Mouse (Mus musculus): Measurements from ENCODE around the gene S100a3. TPM values are rescaled to one million over a fixed set of nuclear protein-coding genes. Genes with fewer than 3 reads are reported as not detected.

Gene S100a3
- polyA plus RNA-seq, 1 experiment from 2014 or later: 0.32 TPM

- Histone ChIP-seq H3K4me2 (ENCODE audit: low read length) (no peak overlapping the region), H3K9ac (ENCODE audit: low read length) (no peak overlapping the region), H3K27me3 (ENCODE audit: control insufficient read depth, insufficient read depth, low read length) (no peaks in the 10 kb centered on the region), H3K36me3 (ENCODE audit: control insufficient read depth, insufficient read depth, low read length) (no peaks in the 10 kb centered on the region), H3K27ac (replicated peaks in 1 of 2; ENCODE audit: control insufficient read depth in 1 of 2, insufficient read depth in 1 of 2, low read depth in 2 of 2, low read length in 2 of 2) (no peak overlapping the region), H3K4me3 (ENCODE audit: control insufficient read depth in 1 of 2, insufficient read depth in 1 of 2, low read depth in 1 of 2, low read length in 2 of 2) (no peak overlapping the region), H3K9me3 (ENCODE audit: control insufficient read depth, low read length) (no peaks in the 10 kb centered on the region), H3K4me1 (ENCODE audit: control insufficient read depth in 2 of 2, insufficient read depth in 2 of 2, low read length in 2 of 2) (peaks cover 5 to 9% of the 10 kb centered on the region in 2 experiments)
- no peak for ATAC-seq (ENCODE audit: insufficient number of reproducible peaks, insufficient read depth, low FRiP score, low read depth)
- WGBS: 32% methylated on average over 5 of the region's 5 CpGs
These were observed 25.2 kb downstream of the S100a3 start for GRCm38 (mm10) chr3:90585595-90585994.

GRCm38 (mm10) chr3:90586016-90586643 is 25.8 kb downstream of the S100a3 start:
- ATAC-seq (ENCODE audit: insufficient number of reproducible peaks, insufficient read depth, low FRiP score, low read depth): no peak
- Histone ChIP-seq H3K36me3 (ENCODE audit: control insufficient read depth, insufficient read depth, low read length) (no peaks in the 10 kb centered on the region), H3K9me3 (ENCODE audit: control insufficient read depth, low read length) (no peaks in the 10 kb centered on the region), H3K27ac (replicated peaks in 1 of 2; ENCODE audit: control insufficient read depth in 1 of 2, insufficient read depth in 1 of 2, low read depth in 2 of 2, low read length in 2 of 2) (0 out of 4 replicates have a peak overlapping the region, but pooled peaks of 1 of the 2 experiments have one; percentile 14), H3K9ac (ENCODE audit: low read length) (no peak overlapping the region), H3K27me3 (ENCODE audit: control insufficient read depth, insufficient read depth, low read length) (no peaks in the 10 kb centered on the region), H3K4me3 (ENCODE audit: control insufficient read depth in 1 of 2, insufficient read depth in 1 of 2, low read depth in 1 of 2, low read length in 2 of 2) (no peak overlapping the region), H3K4me1 (ENCODE audit: control insufficient read depth in 2 of 2, insufficient read depth in 2 of 2, low read length in 2 of 2) (peaks cover 5 to 9% of the 10 kb centered on the region in 2 experiments), H3K4me2 (ENCODE audit: low read length) (no peak overlapping the region)
- 80% methylated on average over 15 of the region's 15 CpGs for whole genome bisulfite sequencing

- H3K4me2 ChIP-seq (ENCODE audit: low read length): no peak overlapping the region
- no peaks in the 10 kb centered on the region for H3K27me3 ChIP-seq (ENCODE audit: control insufficient read depth, insufficient read depth, low read length)
- H3K36me3 ChIP-seq (ENCODE audit: control insufficient read depth, insufficient read depth, low read length): no peaks in the 10 kb centered on the region
- H3K9ac ChIP-seq (ENCODE audit: low read length): no peak overlapping the region
- 45% methylated on average over 10 of the region's 10 CpGs for WGBS
- 0 out of 2 replicates have a peak, but pooled peaks have one; percentile 32 for ATAC-seq (ENCODE audit: insufficient number of reproducible peaks, insufficient read depth, low FRiP score, low read depth)
- 0 out of 4 replicates have a peak overlapping the region, but pooled peaks of 1 of the 2 experiments have one; percentile 14 for H3K27ac ChIP-seq (replicated peaks in 1 of 2; ENCODE audit: control insufficient read depth in 1 of 2, insufficient read depth in 1 of 2, low read depth in 2 of 2, low read length in 2 of 2)
- H3K4me3 ChIP-seq (ENCODE audit: control insufficient read depth in 1 of 2, insufficient read depth in 1 of 2, low read depth in 1 of 2, low read length in 2 of 2): no peak overlapping the region
- H3K9me3 ChIP-seq (ENCODE audit: control insufficient read depth, low read length): no peaks in the 10 kb centered on the region
- H3K4me1 ChIP-seq (ENCODE audit: control insufficient read depth in 2 of 2, insufficient read depth in 2 of 2, low read length in 2 of 2): peaks cover 5 to 9% of the 10 kb centered on the region in 2 experiments
These were observed 26.5 kb downstream of the S100a3 start for GRCm38 (mm10) chr3:90586906-90587305.

GRCm38 (mm10) chr3:90587361-90588101 is 27.2 kb downstream of the S100a3 start:
- 0 out of 4 replicates have a peak overlapping the region, but pooled peaks of 1 of the 2 experiments have one; percentile 4 for H3K27ac ChIP-seq (replicated peaks in 1 of 2; ENCODE audit: control insufficient read depth in 1 of 2, insufficient read depth in 1 of 2, low read depth in 2 of 2, low read length in 2 of 2)
- 78% methylated on average over 14 of the region's 14 CpGs for WGBS
- ATAC-seq (ENCODE audit: insufficient number of reproducible peaks, insufficient read depth, low FRiP score, low read depth): no peak; the same call in 1 of the 2 replicates

GRCm38 (mm10) chr3:90589390-90589789 is 29.0 kb downstream of the S100a3 start:
- WGBS: 69% methylated on average over 6 of the region's 6 CpGs

More at GRCm38 (mm10) chr3:90587361-90588101, 27.2 kb downstream of the S100a3 start:
- Histone ChIP-seq H3K4me3 (ENCODE audit: control insufficient read depth in 1 of 2, insufficient read depth in 1 of 2, low read depth in 1 of 2, low read length in 2 of 2) (no peak overlapping the region), H3K4me2 (ENCODE audit: low read length) (no peak overlapping the region), H3K9ac (ENCODE audit: low read length) (no peak overlapping the region), H3K36me3 (ENCODE audit: control insufficient read depth, insufficient read depth, low read length) (no peaks in the 10 kb centered on the region), H3K9me3 (ENCODE audit: control insufficient read depth, low read length) (no peaks in the 10 kb centered on the region), H3K27me3 (ENCODE audit: control insufficient read depth, insufficient read depth, low read length) (no peaks in the 10 kb centered on the region), H3K4me1 (ENCODE audit: control insufficient read depth in 2 of 2, insufficient read depth in 2 of 2, low read length in 2 of 2) (peaks cover 5 to 9% of the 10 kb centered on the region in 2 experiments)

GRCm38 (mm10) chr3:90589947-90590346 is 29.6 kb downstream of the S100a3 start, which contains the start of gene S100a2:
Gene S100a2 (plus strand): TSS chr3:90590247.
- Histone ChIP-seq H3K27me3 (ENCODE audit: control insufficient read depth, insufficient read depth, low read length) (no peaks in the 10 kb centered on the region), H3K27ac (replicated peaks in 1 of 2; ENCODE audit: control insufficient read depth in 1 of 2, insufficient read depth in 1 of 2, low read depth in 2 of 2, low read length in 2 of 2) (no peak within 1 kb of the TSS), H3K9me3 (ENCODE audit: control insufficient read depth, low read length) (no peaks in the 10 kb centered on the region), H3K4me2 (ENCODE audit: low read length) (no peak within 1 kb of the TSS), H3K36me3 (ENCODE audit: control insufficient read depth, insufficient read depth, low read length) (no peaks in the 10 kb centered on the region), H3K4me1 (ENCODE audit: control insufficient read depth in 2 of 2, insufficient read depth in 2 of 2, low read length in 2 of 2) (peaks cover 0 to 5% of the 10 kb centered on the region in 2 experiments; a peak in 2 of 4 replicates), H3K4me3 (ENCODE audit: control insufficient read depth in 1 of 2, insufficient read depth in 1 of 2, low read depth in 1 of 2, low read length in 2 of 2) (no peak within 1 kb of the TSS), H3K9ac (ENCODE audit: low read length) (no peak within 1 kb of the TSS)
- ATAC-seq (ENCODE audit: insufficient number of reproducible peaks, insufficient read depth, low FRiP score, low read depth): no peak
- 73% methylated on average over 8 of the region's 8 CpGs for WGBS

More at GRCm38 (mm10) chr3:90589390-90589789, 29.0 kb downstream of the S100a3 start:
- Histone ChIP-seq H3K36me3 (ENCODE audit: control insufficient read depth, insufficient read depth, low read length) (no peaks in the 10 kb centered on the region), H3K9me3 (ENCODE audit: control insufficient read depth, low read length) (no peaks in the 10 kb centered on the region), H3K4me3 (ENCODE audit: control insufficient read depth in 1 of 2, insufficient read depth in 1 of 2, low read depth in 1 of 2, low read length in 2 of 2) (no peak overlapping the region), H3K9ac (ENCODE audit: low read length) (no peak overlapping the region), H3K27ac (replicated peaks in 1 of 2; ENCODE audit: control insufficient read depth in 1 of 2, insufficient read depth in 1 of 2, low read depth in 2 of 2, low read length in 2 of 2) (no peak overlapping the region), H3K27me3 (ENCODE audit: control insufficient read depth, insufficient read depth, low read length) (no peaks in the 10 kb centered on the region), H3K4me2 (ENCODE audit: low read length) (no peak overlapping the region), H3K4me1 (ENCODE audit: control insufficient read depth in 2 of 2, insufficient read depth in 2 of 2, low read length in 2 of 2) (peaks cover 0 to 5% of the 10 kb centered on the region in 2 experiments; a peak in 2 of 4 replicates)
- no peak for ATAC-seq (ENCODE audit: insufficient number of reproducible peaks, insufficient read depth, low FRiP score, low read depth)

GRCm38 (mm10) chr3:90594466-90594865 is 34.1 kb downstream of the S100a3 start:
- H3K9ac ChIP-seq (ENCODE audit: low read length): no peak overlapping the region
- peaks cover 0 to 3% of the 10 kb centered on the region in 2 experiments; a peak in 1 of 4 replicates for H3K4me1 ChIP-seq (ENCODE audit: control insufficient read depth in 2 of 2, insufficient read depth in 2 of 2, low read length in 2 of 2)
- no peaks in the 10 kb centered on the region for H3K36me3 ChIP-seq (ENCODE audit: control insufficient read depth, insufficient read depth, low read length)
- H3K4me2 ChIP-seq (ENCODE audit: low read length): no peak overlapping the region
- no peaks in the 10 kb centered on the region for H3K9me3 ChIP-seq (ENCODE audit: control insufficient read depth, low read length)
- ATAC-seq (ENCODE audit: insufficient number of reproducible peaks, insufficient read depth, low FRiP score, low read depth): no peak
- no peaks in the 10 kb centered on the region for H3K27me3 ChIP-seq (ENCODE audit: control insufficient read depth, insufficient read depth, low read length)
- no peak overlapping the region for H3K27ac ChIP-seq (replicated peaks in 1 of 2; ENCODE audit: control insufficient read depth in 1 of 2, insufficient read depth in 1 of 2, low read depth in 2 of 2, low read length in 2 of 2)
- 62% methylated on average over 1 of the region's 1 CpGs for WGBS
- H3K4me3 ChIP-seq (ENCODE audit: control insufficient read depth in 1 of 2, insufficient read depth in 1 of 2, low read depth in 1 of 2, low read length in 2 of 2): no peak overlapping the region

Data from heart, embryonic 14.5 days (tissue).